ENCODE assay signal across 8 mouse cellular contexts in genomic region chr1:193324224-193324623, GRCm38 (mm10). TPM values are rescaled to one million over a fixed set of nuclear protein-coding genes. Genes with fewer than 3 reads are reported as not detected.
DNase-seq lines count a peak whose midpoint lies in the region; ATAC-seq and TF ChIP-seq lines count a peak whose summit lies in the region.
"Had no signal": no experiment of that assay in that cellular context is flagged by ENCODE, and none has a peak within 500 bp of the region (broad histone marks: within the 10 kb centered on the region; RNA-seq: fewer than 3 reads in every experiment).

No protein-coding gene starts in this region.

- H3K9me3 ChIP-seq in intestine, postnatal 0 days (ENCODE audit: control insufficient read depth) = no peaks in the 10 kb centered on the region
- no peaks in the 10 kb centered on the region for H3K9me3 ChIP-seq in intestine, embryonic 16.5 days (ENCODE audit: control insufficient read depth, low read length)
- no peaks in the 10 kb centered on the region for H3K9me3 ChIP-seq in embryonic facial prominence, embryonic 10.5 days
- no peaks in the 10 kb centered on the region for H3K9me3 ChIP-seq in forebrain, embryonic 12.5 days
- H3K9me3 ChIP-seq: limb, embryonic 12.5 days had no signal

- no peaks in the 10 kb centered on the region; the same call in 1 of the 2 replicates for H3K4me1 ChIP-seq in intestine, postnatal 0 days (replicated peaks; ENCODE audit: control insufficient read depth, insufficient read depth, low read length)
- H3K4me1 ChIP-seq in intestine, embryonic 16.5 days (ENCODE audit: control insufficient read depth, insufficient read depth, low read length) = peaks cover 3% of the 10 kb centered on the region; the same call in 1 of the 2 replicates
- peaks cover 3% of the 10 kb centered on the region; the same call in 1 of the 2 replicates for H3K4me1 ChIP-seq in embryonic facial prominence, embryonic 10.5 days
- no peaks in the 10 kb centered on the region for H3K4me1 ChIP-seq in forebrain, embryonic 12.5 days
- H3K4me1 ChIP-seq: limb, embryonic 12.5 days had no signal

- no peak overlapping the region for H3K27ac ChIP-seq in intestine, postnatal 0 days (ENCODE audit: low read depth, low read length)
- no peak overlapping the region for H3K27ac ChIP-seq in intestine, embryonic 16.5 days (ENCODE audit: low read length)
- H3K27ac ChIP-seq in embryonic facial prominence, embryonic 10.5 days (replicated peaks) = no peak overlapping the region
- no peak overlapping the region for H3K27ac ChIP-seq in forebrain, embryonic 12.5 days
- H3K27ac ChIP-seq: limb, embryonic 12.5 days had no signal

- no peak for ATAC-seq in intestine, postnatal 0 days
- ATAC-seq in intestine, embryonic 16.5 days = no peak
- peak; percentile 67 for ATAC-seq in megakaryocyte progenitor cell, adult 5-6 weeks (replicated peaks; ENCODE audit: poor library complexity)
- ATAC-seq in forebrain, embryonic 12.5 days (ENCODE audit: low FRiP score) = no peak

- H3K4me3 ChIP-seq in intestine, postnatal 0 days (ENCODE audit: low read depth, low read length) = no peak overlapping the region
- no peak overlapping the region for H3K4me3 ChIP-seq in intestine, embryonic 16.5 days (ENCODE audit: low read length)
- H3K4me3 ChIP-seq in embryonic facial prominence, embryonic 10.5 days = no peak overlapping the region
- no peak overlapping the region for H3K4me3 ChIP-seq in forebrain, embryonic 12.5 days (replicated peaks)
- H3K4me3 ChIP-seq: limb, embryonic 12.5 days had no signal

- H3K4me2 ChIP-seq in intestine, postnatal 0 days (replicated peaks; ENCODE audit: low read depth) = no peak overlapping the region
- no peak overlapping the region for H3K4me2 ChIP-seq in intestine, embryonic 16.5 days (ENCODE audit: low read depth, low read length)
- H3K4me2 ChIP-seq in forebrain, embryonic 12.5 days = no peak overlapping the region
- H3K4me2 ChIP-seq: limb, embryonic 12.5 days had no signal

- WGBS in intestine, postnatal 0 days = 36% methylated on average over 2 of the region's 2 CpGs
- 55% methylated on average over 2 of the region's 2 CpGs for WGBS in intestine, embryonic 16.5 days
- 38% methylated on average over 2 of the region's 2 CpGs for WGBS in embryonic facial prominence, embryonic 10.5 days
- WGBS in forebrain, embryonic 12.5 days = 39% methylated on average over 2 of the region's 2 CpGs

- DNase-seq in A20 (ENCODE audit: low read depth, low spot score) (peak; percentile 26), ES-CJ7 (ENCODE audit: low read depth, low spot score) (peak; percentile 50)
- peak; percentile 54 for DNase-seq in embryonic facial prominence, embryonic 10.5 days (ENCODE audit: low spot score)

- H3K9ac ChIP-seq in intestine, postnatal 0 days (ENCODE audit: low read depth, low read length) = no peak overlapping the region
- no peak overlapping the region for H3K9ac ChIP-seq in intestine, embryonic 16.5 days (ENCODE audit: low read depth, low read length)
- no peak overlapping the region for H3K9ac ChIP-seq in forebrain, embryonic 12.5 days
- H3K9ac ChIP-seq: limb, embryonic 12.5 days had no signal

- H3K27me3 ChIP-seq in intestine, postnatal 0 days (replicated peaks; ENCODE audit: control insufficient read depth, insufficient read depth, low read length) = no peaks in the 10 kb centered on the region
- H3K27me3 ChIP-seq in intestine, embryonic 16.5 days (replicated peaks; ENCODE audit: control insufficient read depth, insufficient read depth, low read length) = no peaks in the 10 kb centered on the region
- H3K27me3 ChIP-seq in embryonic facial prominence, embryonic 10.5 days (replicated peaks; ENCODE audit: low read depth, poor library complexity, severe bottlenecking) = no peaks in the 10 kb centered on the region
- H3K27me3 ChIP-seq in forebrain, embryonic 12.5 days = no peaks in the 10 kb centered on the region
- H3K27me3 ChIP-seq: limb, embryonic 12.5 days had no signal

- TF ChIP-seq CTCF in intestine, postnatal 0 days (IDR thresholded peaks at IDR 0.05; ENCODE audit: low read depth) = peak; percentile 81

- no peaks in the 10 kb centered on the region for H3K36me3 ChIP-seq in intestine, postnatal 0 days (ENCODE audit: control insufficient read depth, insufficient read depth)
- H3K36me3 ChIP-seq in intestine, embryonic 16.5 days (ENCODE audit: control insufficient read depth, insufficient read depth, low read length) = no peaks in the 10 kb centered on the region
- no peaks in the 10 kb centered on the region for H3K36me3 ChIP-seq in embryonic facial prominence, embryonic 10.5 days (replicated peaks)
- H3K36me3 ChIP-seq in forebrain, embryonic 12.5 days (replicated peaks) = no peaks in the 10 kb centered on the region
- H3K36me3 ChIP-seq: limb, embryonic 12.5 days had no signal

RNA-seq across cellular contexts. Expression of gene Camk1g, which starts 45.9 kb away (rescaled TPM):
- polyA plus RNA-seq in intestine, postnatal 0 days (2015; fragmentation: Nextera tagmentation; extraction: Ambion mirVana) = 0.93 and 1.0 TPM in 2 replicates
- 4.7 and 5.2 TPM in 2 replicates for polyA plus RNA-seq in intestine, embryonic 16.5 days (2015; fragmentation: Nextera tagmentation; extraction: Ambion mirVana)
- 15.6 and 17.5 TPM in 2 replicates for polyA plus RNA-seq in embryonic facial prominence, embryonic 10.5 days (2016; fragmentation: Nextera tagmentation; extraction: Ambion mirVana)
- total RNA-seq in megakaryocyte progenitor cell, adult 5-6 weeks (2015) = not detected in 2 replicates
- not detected in 2 replicates for total RNA-seq in megakaryocyte progenitor cell, adult 5-6 weeks (2017)
- polyA plus RNA-seq in forebrain, embryonic 12.5 days (2016; fragmentation: Nextera tagmentation; extraction: Ambion mirVana) = 20.5 and 20.6 TPM in 2 replicates

RNA-seq across cellular contexts. Expression of gene G0s2, which starts 51.2 kb away (rescaled TPM):
- 10.1 and 11.7 TPM in 2 replicates for polyA plus RNA-seq in intestine, postnatal 0 days (2015; fragmentation: Nextera tagmentation; extraction: Ambion mirVana)
- 20.0 and 25.1 TPM in 2 replicates for polyA plus RNA-seq in intestine, embryonic 16.5 days (2015; fragmentation: Nextera tagmentation; extraction: Ambion mirVana)
- polyA plus RNA-seq in embryonic facial prominence, embryonic 10.5 days (2016; fragmentation: Nextera tagmentation; extraction: Ambion mirVana) = 7.0 and 7.7 TPM in 2 replicates
- 9.3 and 11.9 TPM in 2 replicates for total RNA-seq in megakaryocyte progenitor cell, adult 5-6 weeks (2015)
- 14.2 and 27.8 TPM in 2 replicates for total RNA-seq in megakaryocyte progenitor cell, adult 5-6 weeks (2017)
- 6.3 and 6.9 TPM in 2 replicates for polyA plus RNA-seq in forebrain, embryonic 12.5 days (2016; fragmentation: Nextera tagmentation; extraction: Ambion mirVana)
